Mouse (Mus musculus) kidney, adult 2 months (tissue): ENCODE measurements around the gene Galnt3. TPM values are rescaled to one million over a fixed set of nuclear protein-coding genes. Genes with fewer than 3 reads are reported as not detected.

Experiments
- DNase-seq: peaks from one replicate; pipeline ENCODE4 v3.0.0; 2021
- H3K27ac ChIP-seq: fragments of 200-500 bp; 2 replicates; pipeline ENCODE4 v1.5.1; 2012; ENCODE audit warnings: low read depth, low read length, control low read depth, inconsistent platforms; ENCODE audit not compliant: insufficient read depth
- H3K27me3 ChIP-seq: fragments of 200-500 bp; replicated peaks from 2 replicates; pipeline ENCODE4 v1.6.1; 2012; ENCODE audit warnings: mild to moderate bottlenecking, moderate library complexity, low read length, inconsistent platforms; ENCODE audit not compliant: control insufficient read depth, insufficient read depth
- H3K36me3 ChIP-seq: fragments of 200-500 bp; 2 replicates; pipeline ENCODE4 v1.6.1; 2012; ENCODE audit warnings: mild to moderate bottlenecking, moderate library complexity, low read length, inconsistent platforms; ENCODE audit not compliant: control insufficient read depth, insufficient read depth
- H3K4me1 ChIP-seq: fragments of 200-500 bp; 2 replicates; pipeline ENCODE4 v1.6.1; 2011; ENCODE audit warnings: low read length; ENCODE audit not compliant: control insufficient read depth, insufficient read depth
- H3K4me3 ChIP-seq: fragments of 200-500 bp; 2 replicates; pipeline ENCODE4 v1.5.1; 2011; ENCODE audit warnings: mild to moderate bottlenecking, low read depth, low read length, control low read depth; ENCODE audit not compliant: insufficient read depth
- CTCF ChIP-seq: fragments of 200-500 bp; conservative IDR thresholded peaks from 2 replicates; pipeline ENCODE4 v1.5.1; 2011; ENCODE audit warnings: low read depth, mild to moderate bottlenecking, control low read depth, low read length, moderate library complexity, mixed read lengths; ENCODE audit not compliant: insufficient read depth, insufficient read length
- POLR2A ChIP-seq: fragments of 200-500 bp; IDR thresholded peaks from one replicate; pipeline ENCODE4 v1.6.1; 2011; ENCODE audit warnings: low read depth, low read length, control low read depth
- WGBS: fragments of 180-500 bp; shearing (Covaris S2); methylation state at CpG from one replicate; pipeline ENCODE4 v1.1.7; 2018; 5-methylcytosine and 5-hydroxymethylcytosine counted together
- polyA plus RNA-seq: library from polyadenylated mRNA; depleted of rRNA; stranded (reverse); fragments of >200 nt; gene quantifications from 2 replicates; pipeline ENCODE4 v1.2.3, GENCODE M21; 2012

The Galnt3 gene
- polyA plus RNA-seq, 1 experiment, result 21.0 TPM

DNA sequence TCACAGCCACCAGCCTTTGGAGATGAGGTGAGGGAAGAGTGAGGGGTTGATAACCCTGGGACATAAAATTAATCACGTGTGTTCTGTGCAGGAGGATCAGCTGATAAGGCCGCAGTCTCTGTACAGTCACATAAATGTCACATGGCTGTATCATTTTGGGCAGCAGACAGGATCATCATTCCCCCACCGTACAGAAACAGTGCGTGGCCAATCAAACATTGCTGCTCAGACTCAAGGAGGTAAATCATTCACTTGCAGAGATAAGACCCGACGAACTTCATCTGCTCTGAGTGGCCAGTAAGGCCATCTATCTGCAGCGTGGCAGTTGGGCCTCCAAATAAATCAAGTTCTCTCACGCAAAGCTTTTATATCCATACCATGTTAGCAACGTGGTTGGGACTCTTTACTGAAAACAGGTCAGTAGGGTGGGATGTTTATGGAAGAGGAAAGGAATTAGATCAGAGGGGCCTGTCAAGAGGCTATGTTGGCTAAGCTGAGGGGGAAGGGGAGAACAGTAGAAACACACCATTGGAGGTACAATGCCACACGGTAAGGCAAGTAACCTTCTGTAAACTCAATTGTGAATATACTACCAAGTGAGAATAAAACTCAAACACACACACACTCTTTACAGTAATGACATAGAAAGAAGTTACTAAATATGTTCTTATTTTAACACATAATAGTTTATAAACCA, 20.9 kb downstream of the Galnt3 start:
- DNase-seq, result no peak
- no peak for TF ChIP-seq POLR2A
- no peak for TF ChIP-seq CTCF
- Histone ChIP-seq H3K36me3 (no peaks in the 10 kb centered on the region; the same call in 1 of the 2 replicates), H3K27ac (no peak overlapping the region), H3K4me3 (no peak overlapping the region), H3K27me3 (no peaks in the 10 kb centered on the region), H3K4me1 (peaks cover 10% of the 10 kb centered on the region)
- 57% methylated on average over 10 of the region's 10 CpGs for WGBS

DNA sequence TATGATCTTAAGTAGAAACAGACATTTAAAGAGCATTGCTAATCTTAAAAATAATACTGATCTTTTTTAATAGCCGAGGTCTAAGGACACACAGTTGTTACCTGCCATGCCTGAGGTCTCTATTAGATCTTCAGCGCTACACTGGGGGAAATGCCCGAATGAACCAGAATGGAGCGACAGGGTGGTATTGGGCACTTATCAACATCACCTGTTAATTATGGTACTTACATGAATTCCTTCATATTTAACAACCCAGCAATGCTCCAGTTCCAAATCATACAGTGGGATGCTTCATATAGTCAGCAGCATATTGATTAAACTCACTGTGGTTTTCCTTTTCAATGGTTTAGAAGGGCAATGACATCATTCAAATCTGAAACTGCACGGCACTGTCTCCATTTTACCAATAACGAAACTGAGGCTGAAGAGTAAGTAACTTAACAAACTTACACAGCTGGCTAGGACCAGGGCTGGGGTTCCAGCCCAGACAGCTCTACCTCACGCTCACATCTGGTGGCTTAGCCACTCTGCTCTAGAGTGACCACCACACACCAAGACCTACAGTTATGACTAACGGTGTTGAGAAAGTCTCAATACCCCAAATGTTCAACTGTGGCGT, 23.0 kb downstream of the Galnt3 start:
- Histone ChIP-seq H3K4me1 (peaks cover 3% of the 10 kb centered on the region; the same call in 1 of the 2 replicates), H3K27ac (no peak overlapping the region), H3K27me3 (no peaks in the 10 kb centered on the region), H3K36me3 (no peaks in the 10 kb centered on the region; the same call in 1 of the 2 replicates), H3K4me3 (no peak overlapping the region)
- TF ChIP-seq CTCF (no peak), POLR2A (no peak)
- DNase-seq, result no peak
- 95% methylated on average over 9 of the region's 9 CpGs for WGBS

GRCm38 (mm10) chr2:66100671-66101351, 24.0 kb downstream of the Galnt3 start:
- 47% methylated on average over 17 of the region's 17 CpGs for WGBS
- no peak for TF ChIP-seq CTCF
- no peak for TF ChIP-seq POLR2A
- H3K27ac ChIP-seq, result no peak overlapping the region
- no peaks in the 10 kb centered on the region for H3K27me3 ChIP-seq
- DNase-seq, result no peak
- H3K4me3 ChIP-seq, result no peak overlapping the region
- H3K4me1 ChIP-seq, result peaks cover 3% of the 10 kb centered on the region; the same call in 1 of the 2 replicates
- H3K36me3 ChIP-seq, result no peaks in the 10 kb centered on the region; the same call in 1 of the 2 replicates

- no peaks in the 10 kb centered on the region for H3K27me3 ChIP-seq
- no peak for TF ChIP-seq POLR2A
- TF ChIP-seq CTCF, result no peak
- DNase-seq, result no peak
- no peak overlapping the region for H3K27ac ChIP-seq
- H3K4me1 ChIP-seq, result peaks cover 3% of the 10 kb centered on the region; the same call in 1 of the 2 replicates
- 62% methylated on average over 7 of the region's 7 CpGs for WGBS
- H3K4me3 ChIP-seq, result no peak overlapping the region
- no peaks in the 10 kb centered on the region; the same call in 1 of the 2 replicates for H3K36me3 ChIP-seq
Observed at GRCm38 (mm10) chr2:66100239-66100638, 24.6 kb downstream of the Galnt3 start.

GRCm38 (mm10) chr2:66094622-66095181, 30.1 kb downstream of the Galnt3 start:
- 62% methylated on average over 4 of the region's 4 CpGs for WGBS

DNA sequence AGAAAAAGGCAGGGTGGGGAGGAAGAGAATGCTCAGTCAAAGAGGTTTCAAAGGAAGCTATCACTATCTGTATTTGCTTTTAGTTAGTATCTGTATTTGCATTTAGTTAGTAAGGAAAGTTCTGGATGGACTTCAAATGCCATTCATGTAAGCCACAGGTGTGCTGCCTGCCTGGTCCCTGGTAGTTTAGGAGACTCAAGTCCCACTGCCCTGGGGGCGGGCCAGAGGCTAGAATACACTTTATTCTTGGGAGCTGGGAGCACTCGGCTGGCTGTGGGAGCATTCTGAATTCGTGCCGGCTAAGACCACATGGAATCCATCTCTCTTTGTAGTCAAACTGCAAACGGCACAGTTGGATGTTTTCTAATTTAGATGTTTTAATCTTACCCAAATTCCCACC, 33.5 kb downstream of the Galnt3 start:
- Histone ChIP-seq H3K4me3 (no peak overlapping the region), H3K27ac (no peak overlapping the region), H3K36me3 (no peaks in the 10 kb centered on the region; the same call in 1 of the 2 replicates), H3K27me3 (no peaks in the 10 kb centered on the region), H3K4me1 (no peaks in the 10 kb centered on the region)
- WGBS, result 61% methylated on average over 5 of the region's 5 CpGs
- no peak for DNase-seq
- TF ChIP-seq CTCF, result no peak
- no peak for TF ChIP-seq POLR2A

More at GRCm38 (mm10) chr2:66094622-66095181, 30.1 kb downstream of the Galnt3 start:
- no peak for DNase-seq
- Histone ChIP-seq H3K27ac (no peak overlapping the region), H3K36me3 (no peaks in the 10 kb centered on the region; the same call in 1 of the 2 replicates), H3K4me1 (no peaks in the 10 kb centered on the region), H3K4me3 (no peak overlapping the region), H3K27me3 (no peaks in the 10 kb centered on the region)
- TF ChIP-seq POLR2A, result no peak
- no peak for TF ChIP-seq CTCF
